ENCODE assay signal across 21 mouse cellular contexts in genomic region chr16:33342356-33342755, GRCm38 (mm10). TPM values are rescaled to one million over a fixed set of nuclear protein-coding genes. Genes with fewer than 3 reads are reported as not detected.
A peak's percentile ranks its signal among the peaks of the same experiment; 100 is the strongest.
DNase-seq lines count a peak whose midpoint lies in the region; ATAC-seq and TF ChIP-seq lines count a peak whose summit lies in the region.
"Had no signal": no experiment of that assay in that cellular context is flagged by ENCODE, and none has a peak within 500 bp of the region (broad histone marks: within the 10 kb centered on the region; RNA-seq: fewer than 3 reads in every experiment).

No protein-coding gene starts in this region.

- WGBS in lung, embryonic 14.5 days = 15% methylated on average over 1 of the region's 1 CpGs

- TF ChIP-seq POLR2A in ES-Bruce4 (IDR thresholded peaks at IDR 0.05; ENCODE audit: insufficient read depth, low read length) = no peak

- no peak overlapping the region for H3K4me2 ChIP-seq in lung, embryonic 14.5 days
- H3K4me2 ChIP-seq: embryonic facial prominence, embryonic 12.5 days; forebrain, embryonic 12.5 days had no signal

- intact Hi-C loops in left cerebral cortex, postnatal 10 days (cut with DNase I) = no loop called here

- H3K27ac ChIP-seq in lung, embryonic 14.5 days (ENCODE audit: low read depth) = peak overlapping the region; percentile 50; the same call in 1 of the 2 replicates
- H3K27ac ChIP-seq in ES-Bruce4 (ENCODE audit: insufficient read depth, low read length) = no peak overlapping the region
- H3K27ac ChIP-seq: embryonic facial prominence, embryonic 10.5 days; embryonic facial prominence, embryonic 12.5 days; forebrain, embryonic 12.5 days had no signal

- no peak for TF ChIP-seq CTCF in lung, embryonic 14.5 days (IDR thresholded peaks at IDR 0.05; ENCODE audit: low read depth)
- no peak for TF ChIP-seq CTCF in ES-Bruce4 (IDR thresholded peaks at IDR 0.05; ENCODE audit: low read depth, low read length)

- peak; percentile 59; the same call in 1 of the 2 replicates for TF ChIP-seq EP300 in ES-Bruce4 (IDR thresholded peaks at IDR 0.05; ENCODE audit: insufficient read depth, low read depth, low read length)

- no peaks in the 10 kb centered on the region for H3K27me3 ChIP-seq in lung, embryonic 14.5 days (ENCODE audit: insufficient read depth, low read length)
- H3K27me3 ChIP-seq in ES-Bruce4 (ENCODE audit: control insufficient read depth, insufficient read depth, low read length, poor library complexity, severe bottlenecking) = no peaks in the 10 kb centered on the region
- H3K27me3 ChIP-seq: embryonic facial prominence, embryonic 12.5 days; forebrain, embryonic 12.5 days had no signal

- peak; percentile 59; the same call in 1 of the 2 replicates for ATAC-seq in lung, embryonic 14.5 days (ENCODE audit: insufficient read depth)
- ATAC-seq: forebrain, embryonic 14.5 days; forebrain, postnatal 0 days had no signal

- H3K9ac ChIP-seq in lung, embryonic 14.5 days = no peak overlapping the region
- H3K9ac ChIP-seq in ES-Bruce4 (ENCODE audit: low read depth, poor library complexity, severe bottlenecking) = no peak overlapping the region
- H3K9ac ChIP-seq: embryonic facial prominence, embryonic 12.5 days; forebrain, embryonic 12.5 days; forebrain, postnatal 0 days had no signal

- no peaks in the 10 kb centered on the region for H3K36me3 ChIP-seq in lung, embryonic 14.5 days (ENCODE audit: insufficient read depth)
- H3K36me3 ChIP-seq in ES-Bruce4 (ENCODE audit: control insufficient read depth, insufficient read depth, low read length, poor library complexity, severe bottlenecking) = no peaks in the 10 kb centered on the region
- H3K36me3 ChIP-seq: embryonic facial prominence, embryonic 10.5 days; embryonic facial prominence, embryonic 12.5 days; forebrain, embryonic 12.5 days had no signal

- no peaks in the 10 kb centered on the region for H3K9me3 ChIP-seq in lung, embryonic 14.5 days (ENCODE audit: low read depth, low read length)
- no peaks in the 10 kb centered on the region for H3K9me3 ChIP-seq in ES-Bruce4 (replicated peaks; ENCODE audit: control insufficient read depth, insufficient read depth, low read length, poor library complexity, severe bottlenecking)
- H3K9me3 ChIP-seq: embryonic facial prominence, embryonic 10.5 days; embryonic facial prominence, embryonic 12.5 days; forebrain, embryonic 12.5 days had no signal

- no peak overlapping the region for H3K4me3 ChIP-seq in lung, embryonic 14.5 days (ENCODE audit: low read depth, low read length)
- H3K4me3 ChIP-seq in ES-Bruce4 (ENCODE audit: low read depth, low read length) = no peak overlapping the region
- H3K4me3 ChIP-seq: embryonic facial prominence, embryonic 10.5 days; embryonic facial prominence, embryonic 12.5 days; forebrain, embryonic 12.5 days had no signal

- no peak for DNase-seq in lung, embryonic 14.5 days
- no peak for DNase-seq in lung, adult 18-20 months
- DNase-seq in ES-CJ7 (ENCODE audit: low read depth, low spot score) (peak; percentile 24), ZHBTc4 (ENCODE audit: low read depth, low spot score) (peak; percentile 41)
- DNase-seq in ovary, adult 18-20 months (ENCODE audit: low spot score) = no peak
- no peak for DNase-seq in heart, adult 18-20 months
- no peak for DNase-seq in left cerebral cortex, postnatal 10 days (ENCODE audit: extremely low spot score in 1 of 2, low spot score in 2 of 2)
- DNase-seq: adrenal gland, adult 8-10 months; adrenal gland, postnatal 14 days; adrenal gland, postnatal 36 days; cerebellum, adult 11-12 months; cerebellum, adult 2 months; cerebellum, adult 9-10 months; cerebellum, postnatal 10 days; cerebellum, postnatal 25 days; forebrain, postnatal 0 days had no signal

- peaks cover 3% of the 10 kb centered on the region; the same call in 1 of the 2 replicates for H3K4me1 ChIP-seq in lung, embryonic 14.5 days (ENCODE audit: insufficient read depth)
- no peaks in the 10 kb centered on the region for H3K4me1 ChIP-seq in ES-Bruce4 (ENCODE audit: control insufficient read depth, insufficient read depth, low read length)

RNA-seq across cellular contexts. Expression of gene Zfp148, which starts 38.3 kb away (rescaled TPM):
- polyA plus RNA-seq in lung, embryonic 14.5 days (2014; fragmentation: Nextera tagmentation; extraction: Ambion mirVana) = 50.3 and 55.5 TPM in 2 replicates
- polyA plus RNA-seq in ES-Bruce4 (2011; ENCODE audit: insufficient read depth, insufficient read length, low read depth, missing spikeins) = 46.8 and 48.1 TPM in 2 replicates
- total RNA-seq in heart, adult 18-20 months (2021) = 10 to 100 TPM; 36.5 to 41.9 TPM
- 10 to 100 TPM; 86.2 to 99.7 TPM for total RNA-seq in left cerebral cortex, postnatal 10 days (2021)

Comparison
In these comparisons a context has a peak if more than half of its experiments do, and no peak if none do; other contexts are left out.
1. DNase-seq: peak in ES-CJ7 (single experiment) and ZHBTc4 (single experiment); none in lung, embryonic 14.5 days (single experiment), lung, adult 18-20 months (0 of 2), ovary, adult 18-20 months (single experiment), heart, adult 18-20 months (0 of 2) and left cerebral cortex, postnatal 10 days (0 of 2).